Mouse (Mus musculus) G1E (cell line): ENCODE measurements around the gene Calhm1.

Experiments
- CTCF ChIP-seq: IDR thresholded peaks from 2 replicates; pipeline ENCODE4 v1.5.1; 2012; ENCODE audit warnings: low read depth, low read length, inconsistent platforms, mixed read lengths
- GATA1 ChIP-seq: IDR thresholded peaks from 2 replicates; pipeline ENCODE4 v1.6.1; 2012; ENCODE audit warnings: borderline replicate concordance, low read length, inconsistent platforms, mixed read lengths
- GATA2 ChIP-seq: IDR thresholded peaks from 2 replicates; pipeline ENCODE4 v1.6.1; 2012; ENCODE audit warnings: low read depth, low read length, inconsistent platforms, borderline replicate concordance
- POLR2AphosphoS5 ChIP-seq: IDR thresholded peaks from 2 replicates; pipeline ENCODE4 v1.6.1; 2012; ENCODE audit warnings: low read depth, low read length, inconsistent platforms; ENCODE audit not compliant: insufficient replicate concordance
- TAL1 ChIP-seq: conservative IDR thresholded peaks from 2 replicates; pipeline ENCODE4 v1.6.1; 2012; ENCODE audit warnings: low read depth, low read length, inconsistent platforms, mixed read lengths

DNA sequence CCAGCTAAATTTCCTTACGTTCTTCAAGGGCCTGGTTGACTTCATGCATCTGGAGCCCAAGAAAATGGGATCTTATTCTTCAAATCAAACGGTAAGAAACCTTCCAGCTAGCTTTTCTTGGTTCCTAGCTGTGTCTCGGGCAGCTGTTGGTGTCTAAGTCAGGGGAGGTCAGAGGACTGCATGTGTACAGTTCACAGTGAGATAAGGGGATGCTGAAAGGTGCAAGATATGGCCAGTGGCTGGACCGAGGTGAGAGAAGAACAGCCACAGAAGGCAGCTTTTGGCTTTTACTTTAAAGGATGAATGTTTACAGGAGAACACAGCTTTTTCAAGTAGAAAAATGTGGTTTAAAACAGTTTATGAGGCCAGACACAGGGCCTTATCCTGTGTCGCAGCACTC lies 43.0 kb downstream of the Calhm1 start:
- TF ChIP-seq CTCF (no peak), POLR2AphosphoS5 (no peak), GATA2 (no peak), TAL1 (no peak), GATA1 (no peak)
